Mouse (Mus musculus) lung, embryonic 14.5 days (tissue): ENCODE results near the gene Nek10. TPM values are rescaled to one million over a fixed set of nuclear protein-coding genes. Genes with fewer than 3 reads are reported as not detected.
A peak's percentile ranks its signal among the peaks of the same experiment; 100 is the strongest.
"Not testable (repeated sequence)": the region's sequence is repeated elsewhere in the genome, so short reads cannot be mapped to it uniquely, and the experiment has no call there.

ENCODE experiments used
- ATAC-seq: fragments of 200-750 bp; cut with Nextera tagmentation; 2 replicates; pipeline ENCODE4 v1.8.0; 2017; ENCODE audit warnings: mild to moderate bottlenecking, moderate TSS enrichment, moderate library complexity; ENCODE audit not compliant: insufficient read depth
- DNase-seq: peaks from one replicate; pipeline ENCODE4 v3.0.0-alpha.2; 2015
- H3K27ac ChIP-seq: fragments of 300-500 bp; sonication (generic); 2 replicates; pipeline ENCODE4 v1.5.1; 2014; ENCODE audit warnings: low read depth, mild to moderate bottlenecking, moderate library complexity
- H3K27me3 ChIP-seq: fragments of 300-500 bp; sonication (generic); 2 replicates; pipeline ENCODE4 v1.6.1; 2014; ENCODE audit warnings: low read length, control low read depth; ENCODE audit not compliant: insufficient read depth
- H3K36me3 ChIP-seq: fragments of 300-500 bp; sonication (generic); 2 replicates; pipeline ENCODE4 v1.6.1; 2014; ENCODE audit warnings: control low read depth; ENCODE audit not compliant: insufficient read depth
- H3K4me1 ChIP-seq: fragments of 300-500 bp; sonication (generic); 2 replicates; pipeline ENCODE4 v1.6.1; 2014; ENCODE audit warnings: antibody characterized with exemption, control low read depth; ENCODE audit not compliant: insufficient read depth
- H3K4me2 ChIP-seq: fragments of 300-500 bp; sonication (generic); 2 replicates; pipeline ENCODE4 v1.6.1; 2014; ENCODE audit warnings: mild to moderate bottlenecking
- H3K4me3 ChIP-seq: fragments of 300-500 bp; sonication (generic); 2 replicates; pipeline ENCODE4 v1.5.1; 2014; ENCODE audit warnings: low read depth, low read length
- H3K9ac ChIP-seq: fragments of 300-500 bp; sonication (generic); 2 replicates; pipeline ENCODE4 v1.6.1; 2014
- H3K9me3 ChIP-seq: fragments of 300-500 bp; sonication (generic); 2 replicates; pipeline ENCODE4 v1.6.1; 2016; ENCODE audit warnings: low read depth, low read length, control low read depth
- CTCF ChIP-seq: IDR thresholded peaks from 2 replicates; pipeline ENCODE4 v1.5.1; 2016; ENCODE audit warnings: antibody characterized with exemption, low read depth
- WGBS: fragments of 180-500 bp; shearing (Covaris S2); extraction: QIAGEN DNeasy Blood & Tissue Kit; methylation state at CpG from one replicate; pipeline ENCODE4 v1.1.7; 2014; 5-methylcytosine and 5-hydroxymethylcytosine counted together
- polyA plus RNA-seq: library from polyadenylated mRNA; unstranded; fragments of >200 nt; fragmentation: Nextera tagmentation; extraction: Ambion mirVana; gene quantifications from 2 replicates; pipeline ENCODE4 v1.2.1, GENCODE M21; 2014

Gene Nek10
- polyA plus RNA-seq, 1 experiment from 2014 or later, result 0.03 TPM

GRCm38 (mm10) chr14:14959780-14960440 lies 156.7 kb downstream of the Nek10 start:
- Histone ChIP-seq H3K4me1 (no peaks in the 10 kb centered on the region), H3K4me2 (no peak overlapping the region), H3K27me3 (no peaks in the 10 kb centered on the region), H3K27ac (no peak overlapping the region), H3K9me3 (no peaks in the 10 kb centered on the region), H3K4me3 (no peak overlapping the region), H3K9ac (no peak overlapping the region), H3K36me3 (no peaks in the 10 kb centered on the region)
- no peak for DNase-seq
- no peak for ATAC-seq
- 86% methylated on average over 2 of the region's 2 CpGs for WGBS
- no peak for TF ChIP-seq CTCF

GRCm38 (mm10) chr14:14960441-14960988 lies 157.3 kb downstream of the Nek10 start:
- Histone ChIP-seq H3K4me3 (no peak overlapping the region), H3K27me3 (no peaks in the 10 kb centered on the region), H3K9me3 (no peaks in the 10 kb centered on the region), H3K36me3 (no peaks in the 10 kb centered on the region), H3K4me1 (no peaks in the 10 kb centered on the region), H3K4me2 (no peak overlapping the region), H3K9ac (no peak overlapping the region), H3K27ac (no peak overlapping the region)
- ATAC-seq (no peak), DNase-seq (no peak)
- 62% methylated on average over 2 of the region's 2 CpGs for WGBS
- TF ChIP-seq CTCF, result no peak

DNA sequence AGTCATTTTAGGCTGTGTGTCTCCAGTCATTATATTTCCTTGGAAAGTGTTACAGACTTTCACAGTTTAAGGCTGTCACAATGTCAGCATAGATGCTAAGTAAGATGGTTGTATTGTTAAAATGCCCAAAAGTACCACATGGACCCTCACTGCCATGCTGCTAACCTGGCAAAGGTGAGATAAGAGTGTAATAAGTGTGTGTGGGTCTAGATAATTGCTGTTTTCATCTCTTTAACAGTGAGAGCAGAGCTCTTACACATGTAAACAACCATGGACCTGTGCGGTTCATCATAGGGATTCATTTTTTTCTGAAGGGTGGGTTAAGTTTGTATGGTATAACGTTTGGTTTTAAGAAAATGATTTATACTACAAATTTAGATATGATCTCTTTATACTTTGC lies 167.4 kb downstream of the Nek10 start:
- WGBS, result 57% methylated on average over 2 of the region's 2 CpGs
- no peaks in the 10 kb centered on the region for H3K4me1 ChIP-seq
- no peak overlapping the region for H3K9ac ChIP-seq
- no peak overlapping the region for H3K4me2 ChIP-seq
- H3K4me3 ChIP-seq, result no peak overlapping the region
- H3K9me3 ChIP-seq, result no peaks in the 10 kb centered on the region
- no peak for TF ChIP-seq CTCF
- no peak for DNase-seq
- H3K27me3 ChIP-seq, result no peaks in the 10 kb centered on the region
- no peak overlapping the region for H3K27ac ChIP-seq
- ATAC-seq, result no peak
- H3K36me3 ChIP-seq, result no peaks in the 10 kb centered on the region

GRCm38 (mm10) chr14:14971056-14971455 lies 167.8 kb downstream of the Nek10 start:
- no peaks in the 10 kb centered on the region for H3K4me1 ChIP-seq
- no peak overlapping the region for H3K4me2 ChIP-seq
- TF ChIP-seq CTCF, result no peak
- no peak overlapping the region for H3K4me3 ChIP-seq
- no peaks in the 10 kb centered on the region for H3K27me3 ChIP-seq
- no peak overlapping the region for H3K9ac ChIP-seq
- H3K36me3 ChIP-seq, result no peaks in the 10 kb centered on the region
- 40% methylated on average over 4 of the region's 4 CpGs for WGBS
- H3K9me3 ChIP-seq, result no peaks in the 10 kb centered on the region
- no peak; the same call in 1 of the 2 replicates for ATAC-seq
- H3K27ac ChIP-seq, result no peak overlapping the region
- DNase-seq, result peak; percentile 3

DNA sequence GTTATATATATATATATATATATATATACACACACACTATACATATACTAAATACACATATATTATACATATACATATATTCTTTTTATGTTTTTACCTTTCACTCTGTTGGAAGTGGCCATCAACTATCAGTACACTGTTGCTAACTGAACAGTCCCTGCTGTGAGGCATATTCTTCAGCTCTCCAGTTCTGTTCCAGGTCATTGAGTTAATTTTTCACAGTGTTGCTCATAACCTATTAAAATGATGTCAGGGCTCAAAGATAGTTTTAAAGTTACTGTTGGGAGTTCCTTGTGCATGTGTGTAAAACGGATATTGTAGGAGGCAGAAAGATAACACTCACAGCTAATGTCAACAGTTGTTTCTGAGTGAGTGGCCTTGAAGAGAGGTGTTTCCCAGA lies 170.9 kb downstream of the Nek10 start:
- no peaks in the 10 kb centered on the region for H3K4me1 ChIP-seq
- H3K9ac ChIP-seq, result no peak overlapping the region
- H3K4me3 ChIP-seq, result no peak overlapping the region
- TF ChIP-seq CTCF, result no peak
- WGBS, result 2% methylated on average over 1 of the region's 1 CpGs
- H3K4me2 ChIP-seq, result no peak overlapping the region
- DNase-seq (no peak), ATAC-seq (no peak)
- H3K36me3 ChIP-seq, result no peaks in the 10 kb centered on the region
- H3K27ac ChIP-seq, result no peak overlapping the region
- no peaks in the 10 kb centered on the region for H3K27me3 ChIP-seq
- H3K9me3 ChIP-seq, result no peaks in the 10 kb centered on the region

- DNase-seq, ATAC-seq: not testable (repeated sequence)
- WGBS, result 0% methylated on average over 1 of the region's 1 CpGs
Observed at GRCm38 (mm10) chr14:14984106-14984505, 180.9 kb downstream of the Nek10 start.

GRCm38 (mm10) chr14:14984710-14985647 lies 181.8 kb downstream of the Nek10 start:
- peak; percentile 91 for TF ChIP-seq CTCF
- Histone ChIP-seq H3K4me1 (no peaks in the 10 kb centered on the region), H3K36me3 (no peaks in the 10 kb centered on the region), H3K4me2 (no peak overlapping the region), H3K4me3 (no peak overlapping the region), H3K27me3 (no peaks in the 10 kb centered on the region), H3K9me3 (no peaks in the 10 kb centered on the region), H3K9ac (no peak overlapping the region), H3K27ac (no peak overlapping the region)
- 35% methylated on average over 11 of the region's 11 CpGs for WGBS
- DNase-seq, result peak; percentile 90
- peak; percentile 93 for ATAC-seq

More at GRCm38 (mm10) chr14:14984106-14984505, 180.9 kb downstream of the Nek10 start:
- not testable (repeated sequence) for H3K27ac ChIP-seq, H3K9ac ChIP-seq, H3K9me3 ChIP-seq, H3K27me3 ChIP-seq, H3K4me1 ChIP-seq, H3K36me3 ChIP-seq, H3K4me2 ChIP-seq, H3K4me3 ChIP-seq
